Comparison of ENCODE assay signal across 8 mouse cellular contexts in genomic region chr11:67820221-67820620, GRCm38 (mm10). TPM values are rescaled to one million over a fixed set of nuclear protein-coding genes. Genes with fewer than 3 reads are reported as not detected.
DNase-seq lines count a peak whose midpoint lies in the region; ATAC-seq and TF ChIP-seq lines count a peak whose summit lies in the region.

No protein-coding gene starts in this region.

- ATAC-seq in hindbrain, embryonic 13.5 days (ENCODE audit: low FRiP score): no peak
- peak; percentile 17; the same call in 1 of the 2 replicates for ATAC-seq in neural tube, embryonic 14.5 days (ENCODE audit: low read depth)
- ATAC-seq in monocyte, adult 5-6 weeks (replicated peaks; ENCODE audit: insufficient number of reproducible peaks, low FRiP score, low TSS enrichment, poor library complexity, severe bottlenecking): no peak

- no peak overlapping the region; the same call in 1 of the 2 replicates for H3K4me2 ChIP-seq in hindbrain, embryonic 13.5 days
- H3K4me2 ChIP-seq in neural tube, embryonic 14.5 days (ENCODE audit: low read depth, low read length): no peak overlapping the region

- no peaks in the 10 kb centered on the region for H3K36me3 ChIP-seq in hindbrain, embryonic 10.5 days
- no peaks in the 10 kb centered on the region for H3K36me3 ChIP-seq in hindbrain, embryonic 13.5 days
- H3K36me3 ChIP-seq in ES-Bruce4 (ENCODE audit: control insufficient read depth, insufficient read depth, low read length, poor library complexity, severe bottlenecking): no peaks in the 10 kb centered on the region
- no peaks in the 10 kb centered on the region for H3K36me3 ChIP-seq in neural tube, embryonic 14.5 days (ENCODE audit: control insufficient read depth, insufficient read depth, low read length)

- H3K9me3 ChIP-seq in hindbrain, embryonic 10.5 days: no peaks in the 10 kb centered on the region
- no peaks in the 10 kb centered on the region for H3K9me3 ChIP-seq in hindbrain, embryonic 13.5 days
- no peaks in the 10 kb centered on the region for H3K9me3 ChIP-seq in ES-Bruce4 (replicated peaks; ENCODE audit: control insufficient read depth, insufficient read depth, low read length, poor library complexity, severe bottlenecking)
- no peaks in the 10 kb centered on the region for H3K9me3 ChIP-seq in neural tube, embryonic 14.5 days (ENCODE audit: control insufficient read depth, low read length)

- no peak for TF ChIP-seq POLR2A in ES-Bruce4 (IDR thresholded peaks at IDR 0.05; ENCODE audit: insufficient read depth, low read length)

- H3K9ac ChIP-seq in hindbrain, embryonic 13.5 days: no peak overlapping the region
- no peak overlapping the region for H3K9ac ChIP-seq in ES-Bruce4 (ENCODE audit: low read depth, poor library complexity, severe bottlenecking)
- no peak overlapping the region for H3K9ac ChIP-seq in neural tube, embryonic 14.5 days (replicated peaks; ENCODE audit: low read depth, low read length)

- no peak overlapping the region for H3K4me3 ChIP-seq in hindbrain, embryonic 10.5 days
- H3K4me3 ChIP-seq in hindbrain, embryonic 13.5 days: no peak overlapping the region
- no peak overlapping the region for H3K4me3 ChIP-seq in ES-Bruce4 (ENCODE audit: low read depth, low read length)
- no peak overlapping the region for H3K4me3 ChIP-seq in neural tube, embryonic 14.5 days (ENCODE audit: low read depth, low read length)

- DNase-seq in hindbrain, embryonic 10.5 days (ENCODE audit: low spot score): peak; percentile 70
- peak; percentile 61 for DNase-seq in adrenal gland, postnatal 10 days
- DNase-seq in frontal cortex, postnatal 36 days (ENCODE audit: low spot score in 2 of 2): peak; percentile 38 to 57
- DNase-seq in left cerebral cortex, postnatal 25 days (ENCODE audit: low spot score in 2 of 2): peak; percentile 41 to 65

- H3K27me3 ChIP-seq in hindbrain, embryonic 10.5 days (ENCODE audit: insufficient read depth, poor library complexity, severe bottlenecking): no peaks in the 10 kb centered on the region
- H3K27me3 ChIP-seq in hindbrain, embryonic 13.5 days: no peaks in the 10 kb centered on the region
- no peaks in the 10 kb centered on the region for H3K27me3 ChIP-seq in ES-Bruce4 (ENCODE audit: control insufficient read depth, insufficient read depth, low read length, poor library complexity, severe bottlenecking)
- H3K27me3 ChIP-seq in neural tube, embryonic 14.5 days (ENCODE audit: control insufficient read depth, insufficient read depth, low read length): no peaks in the 10 kb centered on the region

- intact Hi-C loops in left cerebral cortex, postnatal 25 days (cut with DNase I): loop anchor here (2.0 to 10.0 kb wide), 4 partner anchors 67 to 585 kb away; partner anchors contain the start of gene Ntn1

- no peak overlapping the region for H3K27ac ChIP-seq in hindbrain, embryonic 10.5 days
- H3K27ac ChIP-seq in hindbrain, embryonic 13.5 days: no peak overlapping the region
- no peak overlapping the region for H3K27ac ChIP-seq in ES-Bruce4 (ENCODE audit: insufficient read depth, low read length)
- no peak overlapping the region for H3K27ac ChIP-seq in neural tube, embryonic 14.5 days (ENCODE audit: low read depth, low read length)

- TF ChIP-seq EP300 in ES-Bruce4 (IDR thresholded peaks at IDR 0.05; ENCODE audit: insufficient read depth, low read depth, low read length): no peak

- WGBS in hindbrain, embryonic 10.5 days: 17% methylated on average over 4 of the region's 4 CpGs
- 26% methylated on average over 4 of the region's 4 CpGs for WGBS in hindbrain, embryonic 13.5 days
- WGBS in neural tube, embryonic 14.5 days: 27% methylated on average over 4 of the region's 4 CpGs

- H3K4me1 ChIP-seq in hindbrain, embryonic 10.5 days (replicated peaks): peaks cover 9% of the 10 kb centered on the region
- H3K4me1 ChIP-seq in hindbrain, embryonic 13.5 days (replicated peaks): peaks cover 8% of the 10 kb centered on the region
- no peaks in the 10 kb centered on the region for H3K4me1 ChIP-seq in ES-Bruce4 (ENCODE audit: control insufficient read depth, insufficient read depth, low read length)
- no peaks in the 10 kb centered on the region; the same call in 1 of the 2 replicates for H3K4me1 ChIP-seq in neural tube, embryonic 14.5 days (ENCODE audit: control insufficient read depth, insufficient read depth, low read length)

- peak; percentile 62 for TF ChIP-seq CTCF in ES-Bruce4 (IDR thresholded peaks at IDR 0.05; ENCODE audit: low read depth, low read length)

RNA-seq across cellular contexts. Expression of gene Dhrs7c, which starts 22.2 kb away (rescaled TPM):
- polyA plus RNA-seq in hindbrain, embryonic 10.5 days (2016; fragmentation: Nextera tagmentation; extraction: Ambion mirVana): not detected in 2 replicates
- not detected in 2 replicates for polyA plus RNA-seq in hindbrain, embryonic 13.5 days (2015; fragmentation: Nextera tagmentation; extraction: Ambion mirVana)
- polyA plus RNA-seq in ES-Bruce4 (2011; ENCODE audit: insufficient read depth, insufficient read length, low read depth, missing spikeins): not detected in 2 replicates
- 10 to 100 TPM in 1 of 2 experiments, 1 to 10 TPM in 1; 5.2 to 23.7 TPM for total RNA-seq in adrenal gland, postnatal 10 days (2021)
- under 1 TPM in 1 of 2 experiments, not detected in 1; 0.85 TPM for total RNA-seq in left cerebral cortex, postnatal 25 days (2021)
- 0.33 TPM in 1 of 2 replicates, not detected in the other for polyA plus RNA-seq in neural tube, embryonic 14.5 days (2014; fragmentation: Nextera tagmentation; extraction: Ambion mirVana)
- not detected in 3 replicates for total RNA-seq in monocyte, adult 5-6 weeks (2017)

RNA-seq across cellular contexts. Expression of gene Gsg1l2, which starts 45.8 kb away (rescaled TPM):
- not detected in 2 replicates for polyA plus RNA-seq in hindbrain, embryonic 10.5 days (2016; fragmentation: Nextera tagmentation; extraction: Ambion mirVana)
- not detected in 2 replicates for polyA plus RNA-seq in hindbrain, embryonic 13.5 days (2015; fragmentation: Nextera tagmentation; extraction: Ambion mirVana)
- polyA plus RNA-seq in ES-Bruce4 (2011; ENCODE audit: insufficient read depth, insufficient read length, low read depth, missing spikeins): not detected in 2 replicates
- total RNA-seq in adrenal gland, postnatal 10 days (2021): not detected
- not detected for total RNA-seq in left cerebral cortex, postnatal 25 days (2021)
- polyA plus RNA-seq in neural tube, embryonic 14.5 days (2014; fragmentation: Nextera tagmentation; extraction: Ambion mirVana): 0.23 TPM in 1 of 2 replicates, not detected in the other
- total RNA-seq in monocyte, adult 5-6 weeks (2017): not detected in 3 replicates

RNA-seq across cellular contexts. Expression of gene Glp2r, which starts 49.3 kb away (rescaled TPM):
- not detected in 2 replicates for polyA plus RNA-seq in hindbrain, embryonic 10.5 days (2016; fragmentation: Nextera tagmentation; extraction: Ambion mirVana)
- not detected in 2 replicates for polyA plus RNA-seq in hindbrain, embryonic 13.5 days (2015; fragmentation: Nextera tagmentation; extraction: Ambion mirVana)
- not detected in 2 replicates for polyA plus RNA-seq in ES-Bruce4 (2011; ENCODE audit: insufficient read depth, insufficient read length, low read depth, missing spikeins)
- under 1 TPM in 1 of 2 experiments, not detected in 1; 0.06 TPM for total RNA-seq in adrenal gland, postnatal 10 days (2021)
- total RNA-seq in left cerebral cortex, postnatal 25 days (2021): 1 to 10 TPM in 1 of 2 experiments, under 1 TPM in 1; 0.73 to 1.3 TPM
- polyA plus RNA-seq in neural tube, embryonic 14.5 days (2014; fragmentation: Nextera tagmentation; extraction: Ambion mirVana): 0.05 TPM in 1 of 2 replicates, not detected in the other
- total RNA-seq in monocyte, adult 5-6 weeks (2017): 0.21 TPM in 1 of 3 replicates, not detected in the others
